Mouse (Mus musculus) monocyte, adult 5-6 weeks (primary cell): Measurements from ENCODE around the gene Sned1. TPM values are rescaled to one million over a fixed set of nuclear protein-coding genes. Genes with fewer than 3 reads are reported as not detected.
A peak's percentile ranks its signal among the peaks of the same experiment; 100 is the strongest.
"Not testable (repeated sequence)": the region's sequence is repeated elsewhere in the genome, so short reads cannot be mapped to it uniquely, and the experiment has no call there.

Source experiments
- ATAC-seq: fragments of 153-309, 156-312 bp; replicated peaks from 2 replicates; pipeline ENCODE4 v1.8.0; 2017; ENCODE audit warnings: mild to moderate bottlenecking; ENCODE audit not compliant: low TSS enrichment, insufficient number of reproducible peaks, severe bottlenecking, poor library complexity, low FRiP score
- total RNA-seq: library from RNA; stranded (forward); fragments of 200-1000, 200-491, 200-594 nt; gene quantifications from 3 replicates; pipeline ENCODE4 v1.2.3, GENCODE M21; 2017

The Sned1 gene
- total RNA-seq = 0.19 to 1.5 TPM (median 0.19 TPM) in 3 replicates

DNA sequence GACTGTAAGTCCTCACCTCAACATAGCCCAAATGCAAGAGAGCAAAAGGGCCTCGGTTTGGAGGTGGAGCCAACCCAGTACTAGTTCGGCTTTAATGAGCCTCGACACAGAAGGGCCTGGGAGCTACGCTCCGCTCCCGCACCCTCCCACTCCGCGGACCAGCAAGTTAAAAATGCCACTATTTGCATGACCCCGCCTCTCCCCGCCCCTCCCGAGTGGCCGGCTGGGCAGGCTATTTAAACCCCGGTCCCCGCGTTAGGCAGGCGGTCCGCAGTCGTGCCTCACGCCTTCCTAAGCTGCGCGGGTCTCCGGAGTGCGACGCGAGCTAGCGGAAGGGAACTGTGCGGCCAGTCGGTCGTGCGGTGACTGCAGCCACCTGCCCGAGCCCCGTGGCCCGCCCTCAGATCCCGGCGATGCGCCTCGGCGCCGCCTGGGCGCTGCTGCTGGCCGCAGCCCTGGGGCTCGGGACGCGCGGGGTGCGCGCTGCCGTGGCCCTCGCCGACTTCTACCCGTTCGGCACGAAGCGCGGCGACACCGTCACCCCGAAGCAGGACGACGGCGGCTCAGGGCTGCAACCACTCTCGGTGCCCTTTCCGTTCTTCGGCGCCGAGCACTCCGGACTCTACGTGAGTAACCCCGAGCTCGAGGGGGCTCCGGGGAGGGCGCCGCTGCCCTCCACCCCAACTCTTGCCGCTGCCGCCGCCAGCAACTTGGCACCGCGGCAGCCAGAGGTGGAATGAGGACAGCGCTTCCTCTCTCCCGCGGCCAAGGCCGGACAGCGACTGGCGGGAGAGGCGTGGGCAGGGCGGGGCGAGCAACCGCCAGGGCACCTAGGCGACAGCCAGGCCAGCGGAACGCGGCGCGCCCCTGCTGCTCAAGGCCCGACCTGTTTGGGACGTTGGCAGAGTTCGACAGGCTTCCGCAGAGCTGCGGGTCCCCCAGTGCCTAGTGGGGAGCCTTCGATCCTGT lies at the start of gene Sned1:
Gene Sned1 (plus strand): TSS at position 266 of the 969 bp plus-strand sequence.
- peak; percentile 54; the same call in 1 of the 2 replicates for ATAC-seq

DNA sequence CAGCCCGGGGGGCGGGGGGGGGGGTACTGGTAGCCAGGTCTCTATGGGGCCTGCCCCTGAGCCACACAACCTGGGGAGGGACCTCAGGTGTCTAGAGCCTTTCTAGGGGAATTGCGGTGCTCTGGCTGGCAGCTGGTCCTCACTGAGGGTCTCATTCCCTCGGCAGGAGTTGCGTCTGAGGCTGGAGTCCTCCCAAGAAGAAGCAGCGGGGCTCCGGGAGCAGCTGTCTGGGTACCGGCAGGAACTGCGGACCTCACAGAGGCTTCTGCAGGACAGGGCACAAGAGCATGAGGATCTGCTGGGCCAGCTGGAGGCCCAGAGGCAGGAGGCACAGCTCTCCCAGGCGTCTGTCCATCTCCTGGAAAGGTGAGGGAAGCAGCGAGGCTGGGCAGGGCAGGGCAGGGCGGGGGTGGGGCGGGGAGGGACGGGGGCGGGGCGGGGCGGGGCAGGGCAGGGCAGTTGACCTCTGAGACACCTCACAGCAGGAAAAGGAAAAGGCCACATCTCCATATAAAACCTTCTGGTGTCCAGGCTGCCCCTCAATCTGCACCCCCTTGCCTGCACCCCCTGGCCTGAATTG lies 44.8 kb upstream of the Sned1 start:
- no peak for ATAC-seq

DNA sequence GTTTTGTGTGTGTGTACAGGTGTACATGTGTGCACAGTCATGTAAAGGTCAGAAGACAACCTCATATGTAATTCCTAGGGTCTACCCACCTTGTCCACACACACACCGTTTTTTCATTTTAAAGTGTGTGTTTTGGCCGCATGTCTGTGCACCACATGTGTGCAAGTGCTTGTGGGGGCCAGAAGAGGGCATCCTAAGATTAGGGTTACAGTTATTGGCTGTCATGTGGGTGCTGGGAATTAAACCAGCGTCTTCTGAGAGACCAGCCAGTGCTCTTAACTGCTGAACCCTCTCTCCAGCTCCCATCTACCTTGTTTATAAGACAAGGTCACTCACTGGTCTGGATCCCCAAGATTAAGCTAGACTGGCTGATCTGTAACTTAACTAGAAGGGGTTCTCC lies 40.7 kb upstream of the Sned1 start:
- ATAC-seq = no peak

DNA sequence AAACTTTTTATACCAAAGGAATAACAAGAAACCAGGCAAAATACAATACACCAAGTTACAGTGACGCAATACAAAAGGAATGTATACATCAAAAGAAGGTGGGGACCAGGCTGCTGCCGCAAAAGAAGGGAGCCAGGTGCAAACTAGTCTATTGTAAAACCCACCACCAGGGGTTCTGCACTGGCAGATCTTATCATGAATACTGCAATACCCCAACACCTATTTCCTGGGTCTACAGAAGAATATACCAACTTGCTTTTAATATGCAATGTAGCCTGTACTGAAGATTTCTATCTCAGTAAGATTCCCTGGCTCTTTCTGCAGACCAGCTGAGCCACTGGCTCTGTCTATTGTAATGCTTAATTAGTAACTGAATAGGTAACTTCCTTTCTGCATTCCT lies 38.2 kb upstream of the Sned1 start:
- ATAC-seq = not testable (repeated sequence)

DNA sequence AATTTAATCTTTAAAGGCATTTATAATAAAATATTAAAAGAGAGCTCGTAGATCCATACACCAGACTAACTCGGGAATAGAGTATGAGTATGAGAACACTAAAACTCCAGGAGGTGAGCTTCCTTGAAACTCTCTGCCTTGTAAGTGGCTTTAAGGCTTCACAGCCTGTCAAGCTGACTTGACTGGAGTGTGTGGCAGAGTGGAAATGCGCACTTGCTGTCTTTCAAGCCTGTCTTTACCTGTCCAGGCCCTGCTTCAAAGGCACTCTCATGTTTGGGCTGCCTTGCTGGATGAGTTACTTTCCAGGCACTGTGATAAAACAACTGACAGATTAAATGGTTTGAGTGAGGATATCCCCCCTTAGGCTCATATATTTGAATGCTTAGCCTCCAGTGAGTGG lies 37.7 kb upstream of the Sned1 start:
- no peak for ATAC-seq

DNA sequence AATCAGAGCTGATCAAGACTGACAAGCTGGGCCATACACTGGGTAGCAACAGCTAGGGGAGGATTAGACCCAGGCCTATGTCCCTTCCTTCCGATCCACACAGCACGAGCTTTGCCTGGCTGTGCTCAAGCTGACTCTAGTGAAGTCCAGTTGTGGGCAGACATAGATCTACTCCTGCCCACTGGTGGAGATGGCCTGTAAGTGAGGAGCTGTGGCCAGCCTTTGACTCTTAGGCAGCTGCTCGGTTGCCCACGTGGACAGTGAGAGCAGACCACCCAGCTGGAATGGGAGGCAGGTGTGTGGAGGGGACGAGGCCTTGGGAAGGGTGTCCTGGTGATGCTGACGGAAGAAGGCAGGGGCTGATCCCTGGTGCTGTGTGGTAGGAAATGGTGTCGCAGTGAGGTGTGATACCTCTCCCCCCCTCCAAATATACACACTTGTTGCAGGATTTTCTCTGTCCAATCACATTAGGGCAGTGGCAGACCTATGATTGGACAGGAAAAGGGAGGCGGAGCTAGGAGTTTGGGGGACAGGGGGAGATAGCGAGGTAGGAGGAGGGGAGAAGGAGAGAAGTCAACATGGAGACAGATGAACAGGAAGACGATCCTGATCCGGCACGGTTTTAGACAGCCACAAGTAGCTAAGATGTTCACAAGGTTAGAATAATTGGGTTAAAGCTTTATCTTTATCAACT lies 29.2 kb upstream of the Sned1 start:
- no peak for ATAC-seq

DNA sequence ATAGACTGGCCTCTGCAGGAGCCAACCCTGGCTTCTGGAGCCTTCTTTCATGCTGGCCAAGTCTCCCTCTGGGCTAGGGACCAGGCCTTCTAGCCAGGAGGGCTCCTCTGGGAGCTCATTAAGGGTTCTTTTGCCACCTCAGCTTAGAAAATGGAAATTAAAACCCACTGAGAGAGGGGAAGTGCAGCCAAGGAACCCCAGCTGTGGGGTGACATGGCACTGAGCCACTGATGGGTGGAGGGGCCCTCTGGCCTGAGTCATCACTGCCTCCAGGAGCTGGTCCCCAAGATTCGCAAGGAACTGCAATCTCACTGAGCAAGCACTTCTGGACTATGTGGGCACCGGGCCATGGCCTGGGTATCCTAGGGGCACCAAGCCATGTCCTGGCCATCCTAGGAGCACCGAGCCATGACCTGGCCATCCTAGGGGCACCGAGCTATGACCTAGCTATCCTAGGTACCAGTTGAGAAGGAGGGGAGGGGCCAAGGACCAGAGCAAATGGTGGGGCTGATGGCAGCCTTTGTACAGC lies 28.0 kb upstream of the Sned1 start:
- ATAC-seq = no peak

DNA sequence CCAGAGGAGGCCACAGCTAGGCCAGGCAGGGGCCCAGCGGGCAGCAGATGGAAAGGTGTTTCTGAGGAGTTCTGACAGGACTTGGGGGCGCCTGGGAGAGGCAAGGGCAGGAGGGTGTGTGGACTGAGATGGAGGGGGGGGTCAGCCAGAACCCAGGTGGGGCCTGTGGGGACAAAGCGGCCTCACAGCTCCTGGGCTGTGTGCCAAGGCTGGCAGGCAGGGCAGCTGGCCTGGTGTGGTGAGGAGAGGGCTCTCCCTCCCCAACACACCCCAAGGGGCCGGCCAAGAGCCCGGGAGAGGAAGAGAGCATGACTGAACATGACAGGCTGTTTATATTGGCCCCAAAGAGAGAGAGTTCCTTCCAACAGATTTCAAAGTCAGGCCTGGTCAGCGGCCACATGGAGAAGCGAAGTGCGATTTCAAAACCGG lies 25.4 kb upstream of the Sned1 start:
- no peak for ATAC-seq

DNA sequence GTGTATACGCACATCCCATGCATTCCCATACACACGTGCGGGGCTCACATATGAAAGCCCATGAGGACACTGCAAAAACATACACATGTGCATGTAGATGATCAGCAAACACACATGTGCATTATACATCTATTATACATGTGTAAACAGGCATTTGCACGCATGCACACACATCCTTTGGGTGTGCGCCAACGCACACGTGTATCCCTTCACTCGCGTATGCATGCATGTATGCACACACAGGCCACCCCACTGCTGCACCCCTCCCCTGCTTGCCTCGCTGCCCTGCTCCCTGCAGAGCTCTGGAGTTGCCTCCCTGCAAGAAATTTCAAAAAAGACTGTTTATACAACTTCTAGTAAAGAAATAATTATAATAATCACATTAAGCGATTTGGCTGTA lies 24.6 kb upstream of the Sned1 start:
- ATAC-seq = no peak

DNA sequence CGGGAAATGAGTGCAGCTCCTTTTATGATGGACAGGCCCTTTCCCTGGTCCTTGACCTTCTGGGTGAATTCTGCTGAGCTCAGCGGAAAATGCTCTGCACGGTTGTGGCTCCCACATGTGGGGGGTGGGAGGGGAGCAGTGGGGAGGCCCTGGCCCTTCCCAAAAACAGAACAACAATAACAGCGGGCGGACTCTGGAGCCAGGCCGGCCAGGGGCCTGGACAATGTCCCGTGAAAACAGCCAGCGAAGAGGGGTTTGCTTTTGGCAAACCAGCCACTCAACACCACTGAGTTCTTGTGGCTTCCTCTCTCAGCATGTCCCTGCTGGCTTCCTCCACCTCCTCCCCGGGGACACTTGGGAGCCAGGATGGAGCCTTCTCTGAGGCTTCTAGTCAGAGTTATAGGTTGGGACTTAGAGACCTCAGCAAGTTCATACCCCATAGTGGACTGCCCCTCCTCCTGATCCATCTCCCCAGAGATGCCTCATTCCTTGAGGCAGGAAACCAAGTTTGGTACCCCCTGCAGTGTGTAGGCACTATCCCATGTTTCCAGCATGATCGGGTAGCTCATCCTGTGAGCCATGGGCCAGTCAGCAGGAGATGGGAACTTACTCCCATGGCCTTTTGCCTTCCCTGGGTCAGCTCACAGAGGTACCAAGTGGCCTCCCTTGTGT lies 24.0 kb upstream of the Sned1 start:
- no peak for ATAC-seq

DNA sequence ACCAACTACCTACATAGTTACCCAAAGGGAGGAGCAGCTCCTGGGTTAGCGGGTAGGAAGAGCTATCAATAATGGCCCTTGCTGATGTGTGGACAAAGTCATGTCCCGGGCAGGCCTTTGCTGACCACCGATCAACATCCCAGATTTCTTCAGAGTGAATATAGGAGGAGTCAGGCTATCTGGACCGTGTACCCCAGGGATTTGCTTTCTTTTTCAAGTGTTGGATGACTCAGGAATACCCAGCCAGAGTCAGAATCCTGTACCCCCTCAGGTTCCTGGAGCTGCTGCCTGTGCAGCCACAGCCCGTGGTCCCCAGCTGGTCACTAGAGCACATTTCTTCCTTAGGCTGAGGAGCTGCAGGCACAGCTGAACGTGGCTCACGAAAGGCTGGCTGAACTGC lies 23.2 kb upstream of the Sned1 start:
- no peak for ATAC-seq

DNA sequence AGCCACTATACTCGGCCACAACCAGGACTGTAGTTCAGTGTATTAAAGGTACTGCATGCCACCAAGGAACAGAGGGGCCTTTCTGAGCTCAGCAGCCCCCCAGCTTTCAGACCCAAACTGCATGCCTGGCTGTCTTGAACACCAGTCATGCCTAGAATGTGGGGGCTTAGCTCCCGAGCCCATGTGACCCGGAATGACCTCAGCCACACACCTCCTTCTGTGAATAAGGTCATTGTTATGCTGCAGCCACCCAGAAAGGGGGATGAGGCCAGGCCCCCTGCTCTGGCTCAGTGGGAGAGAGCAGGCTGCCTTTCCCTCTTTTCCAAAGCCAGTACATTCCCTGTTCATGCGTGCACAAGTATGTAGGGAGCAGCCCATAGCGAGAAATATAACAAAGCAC lies 21.0 kb upstream of the Sned1 start:
- ATAC-seq = no peak

DNA sequence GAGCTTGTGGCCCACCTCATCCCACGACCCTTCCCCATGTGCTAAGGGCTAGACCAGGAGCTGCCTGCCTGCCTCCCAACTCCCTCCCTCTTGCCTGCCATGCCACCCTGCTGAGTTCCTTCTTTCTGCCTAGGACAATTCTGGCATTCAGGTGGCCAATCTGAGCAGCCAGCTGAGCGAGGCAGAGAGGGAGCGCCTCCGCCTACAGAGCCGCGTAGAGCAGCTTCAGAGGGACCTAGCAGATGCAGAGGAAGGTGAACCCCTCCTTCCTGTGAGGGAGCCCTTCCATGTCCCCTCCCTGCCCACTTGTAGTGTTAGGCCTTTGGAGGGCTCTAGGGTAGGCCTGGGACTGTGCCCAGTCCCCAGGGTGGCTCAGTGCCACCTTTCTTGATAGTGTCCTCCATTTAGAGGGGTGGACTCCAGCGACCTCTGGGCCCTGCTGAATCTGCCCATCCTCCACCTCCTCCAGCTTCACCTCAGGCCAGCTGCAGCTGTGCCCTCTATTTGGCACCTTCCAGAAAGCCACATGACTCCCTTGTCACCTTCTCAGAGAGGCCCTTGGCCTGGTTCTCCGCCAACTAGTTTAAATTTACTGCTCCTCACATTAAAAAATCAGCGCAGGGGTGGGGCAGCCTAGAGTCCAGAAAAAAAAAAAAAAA lies 18.7 kb upstream of the Sned1 start:
- no peak for ATAC-seq

DNA sequence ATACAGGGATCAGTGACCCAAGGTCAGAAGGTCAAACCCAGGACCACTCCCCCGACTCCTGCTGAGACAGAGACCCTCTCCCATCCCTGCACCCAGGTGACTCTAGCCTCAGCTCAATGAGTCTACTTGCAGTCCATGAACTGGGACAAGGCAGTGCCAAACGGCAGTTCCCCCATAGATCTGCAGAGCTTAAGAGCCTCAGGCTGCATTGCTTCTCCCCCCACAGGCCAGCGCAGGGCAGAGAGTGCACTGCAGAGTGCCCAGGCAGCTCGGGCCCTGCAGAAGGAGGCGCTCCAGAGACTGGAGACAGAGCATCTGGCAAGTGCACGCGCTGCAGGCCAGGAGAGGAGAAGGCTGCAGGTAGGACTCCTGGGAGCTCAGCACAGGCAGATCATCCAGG lies 18.1 kb upstream of the Sned1 start:
- ATAC-seq = no peak

DNA sequence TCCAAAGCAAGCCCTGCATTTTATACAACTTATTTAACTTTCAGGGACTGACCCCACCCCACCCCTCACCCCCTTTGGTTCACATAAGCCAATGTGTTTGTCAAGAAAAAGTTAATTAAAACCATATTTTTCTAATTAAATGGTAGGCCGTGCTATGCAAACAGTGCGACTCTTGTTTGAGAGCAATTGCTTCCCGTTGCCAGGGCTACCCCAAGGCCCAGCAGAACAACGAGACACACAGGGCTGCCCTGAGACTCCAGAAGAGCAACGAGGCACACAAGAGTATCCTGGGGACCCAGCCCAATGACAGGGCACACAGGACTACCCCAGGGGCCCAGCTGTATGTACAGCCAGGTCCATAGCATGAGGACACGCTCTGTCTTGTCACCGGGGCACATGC lies 14.9 kb upstream of the Sned1 start:
- no peak for ATAC-seq

DNA sequence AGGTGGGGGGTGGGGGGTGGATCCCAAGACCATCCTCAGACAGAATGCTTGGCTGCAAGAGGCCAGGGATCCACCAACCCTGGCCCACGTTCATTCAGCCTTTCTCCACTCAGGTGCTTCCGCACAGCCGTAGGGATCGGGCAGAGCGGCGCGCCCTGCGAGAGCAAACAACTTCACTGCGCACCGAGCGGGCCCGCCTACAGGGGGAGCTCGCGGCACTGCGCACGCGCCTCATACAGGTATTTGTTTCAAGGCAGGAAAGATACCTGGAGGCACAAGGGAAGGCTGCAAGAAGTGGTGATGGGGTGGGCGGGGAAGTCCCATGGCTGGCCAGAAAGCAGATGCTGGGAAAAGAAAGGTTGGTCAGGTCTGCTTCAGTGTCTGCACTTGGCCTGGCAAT lies 11.7 kb upstream of the Sned1 start:
- ATAC-seq = no peak

DNA sequence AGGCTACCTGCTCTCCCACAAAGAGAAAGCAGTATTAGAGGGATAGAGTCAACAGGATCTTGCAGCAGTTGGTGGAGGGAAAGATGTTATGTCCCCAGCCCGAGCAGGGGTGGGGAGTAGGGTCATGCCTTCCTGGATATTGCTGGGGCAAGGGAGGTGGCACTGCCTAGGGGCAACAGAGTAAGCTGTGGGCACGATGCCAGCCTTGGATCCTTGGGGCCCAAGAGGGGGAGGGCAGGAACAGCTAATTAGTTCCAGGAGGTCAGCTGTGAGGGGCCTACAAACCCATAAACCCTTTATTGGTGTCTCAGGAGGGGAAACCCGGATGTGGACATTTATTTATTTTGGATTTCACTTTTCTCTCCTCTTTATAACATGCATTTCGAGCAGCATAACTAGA lies 10.4 kb upstream of the Sned1 start:
- no peak for ATAC-seq

DNA sequence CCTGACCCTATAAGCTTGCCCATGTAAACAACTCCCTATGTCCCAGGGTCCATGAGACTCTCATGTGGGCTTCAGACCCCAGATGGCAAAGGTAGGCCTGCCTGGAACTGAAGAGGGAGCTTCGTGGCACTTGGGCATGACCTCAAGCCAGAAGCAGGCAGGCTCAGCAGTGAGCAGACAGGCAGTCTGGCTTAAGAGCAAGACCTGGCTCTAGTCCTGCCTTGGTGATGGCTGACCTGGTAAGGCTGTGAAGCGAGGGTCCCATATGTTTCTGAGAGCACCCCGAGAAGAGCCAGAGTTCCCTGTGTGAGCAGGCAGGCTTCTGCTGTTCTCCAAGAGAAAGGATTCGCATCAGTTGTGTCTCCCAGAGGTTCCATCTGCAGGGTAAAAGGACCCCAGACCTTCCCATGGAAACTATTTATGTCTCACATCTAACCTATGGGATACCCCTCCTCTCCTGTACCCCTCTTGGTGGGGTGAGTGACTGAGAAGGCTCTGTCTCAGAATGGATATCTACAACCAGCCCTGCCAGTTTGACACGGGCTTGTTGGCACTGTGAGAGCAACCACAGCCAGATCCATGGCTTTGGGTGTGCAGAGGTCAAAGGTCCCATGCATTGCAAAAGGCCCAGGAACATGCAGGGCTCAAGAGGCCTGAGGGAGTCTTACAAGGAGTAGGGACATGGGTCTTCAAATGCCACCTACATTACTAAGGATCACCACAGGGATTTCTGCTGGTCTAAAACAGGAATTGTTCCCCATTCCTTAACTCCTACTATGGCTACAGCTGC lies 9.7 kb upstream of the Sned1 start:
- ATAC-seq = no peak
